Mouse (Mus musculus): ENCODE measurements around the gene Nfkbib.
A peak's percentile ranks its signal among the peaks of the same experiment; 100 is the strongest.

The Nfkbib gene

GRCm38 (mm10) chr7:28767462-28767965, at the start of gene Nfkbib:
Gene Nfkbib (minus strand): TSS chr7:28767512.
- no peak for DNase-seq

- no peak for DNase-seq
These were observed 49.6 kb upstream of the Nfkbib start for GRCm38 (mm10) chr7:28816920-28817319.

- no peak for DNase-seq
These were observed 48.9 kb upstream of the Nfkbib start for GRCm38 (mm10) chr7:28816201-28816600.

- no peak for DNase-seq
These were observed 47.9 kb upstream of the Nfkbib start for GRCm38 (mm10) chr7:28815230-28815629.

- DNase-seq: no peak
These were observed 47.2 kb upstream of the Nfkbib start for GRCm38 (mm10) chr7:28814306-28815034.

- DNase-seq: no peak
These were observed 45.6 kb upstream of the Nfkbib start for GRCm38 (mm10) chr7:28812949-28813348.

GRCm38 (mm10) chr7:28812436-28812835, 45.1 kb upstream of the Nfkbib start:
- no peak for DNase-seq

GRCm38 (mm10) chr7:28811640-28812275, 44.4 kb upstream of the Nfkbib start:
- no peak for DNase-seq

GRCm38 (mm10) chr7:28811228-28811627, 43.9 kb upstream of the Nfkbib start:
- peak; percentile 96 for DNase-seq

- DNase-seq: peak; percentile 100
These were observed 43.1 kb upstream of the Nfkbib start for GRCm38 (mm10) chr7:28810107-28811066.

- peak; percentile 76 for DNase-seq
These were observed 42.2 kb upstream of the Nfkbib start for GRCm38 (mm10) chr7:28809401-28810089.

GRCm38 (mm10) chr7:28808957-28809393, 41.7 kb upstream of the Nfkbib start:
- peak; percentile 97 for DNase-seq

GRCm38 (mm10) chr7:28808221-28808941, 41.1 kb upstream of the Nfkbib start, which contains the start of gene Hnrnpl:
Gene Hnrnpl (plus strand): TSS chr7:28808541.
- peak; percentile 69 for DNase-seq

- DNase-seq: no peak
These were observed 40.4 kb upstream of the Nfkbib start for GRCm38 (mm10) chr7:28807641-28808220.

GRCm38 (mm10) chr7:28806869-28807268, 39.6 kb upstream of the Nfkbib start:
- no peak for DNase-seq

- no peak for DNase-seq
These were observed 36.4 kb upstream of the Nfkbib start for GRCm38 (mm10) chr7:28803756-28804155.

- DNase-seq: no peak
These were observed 35.7 kb upstream of the Nfkbib start for GRCm38 (mm10) chr7:28802846-28803588.

- no peak for DNase-seq
These were observed 34.8 kb upstream of the Nfkbib start for GRCm38 (mm10) chr7:28801901-28802670.

GRCm38 (mm10) chr7:28801451-28801850, 34.1 kb upstream of the Nfkbib start:
- DNase-seq: no peak

- peak; percentile 28 for DNase-seq
These were observed 32.7 kb upstream of the Nfkbib start for GRCm38 (mm10) chr7:28799994-28800393.
